ENCODE assay signal across 13 mouse cellular contexts in genomic region chr4:136320016-136320415, GRCm38 (mm10).
"Had no signal": no experiment of that assay in that cellular context is flagged by ENCODE, and none has a peak within 500 bp of the region (broad histone marks: within the 10 kb centered on the region; RNA-seq: fewer than 3 reads in every experiment).

No protein-coding gene starts in this region.

- ATAC-seq: midbrain, embryonic 16.5 days had no signal

- H3K9me3 ChIP-seq: kidney, embryonic 15.5 days; limb, embryonic 13.5 days; midbrain, embryonic 12.5 days; neural tube, embryonic 13.5 days; stomach, embryonic 15.5 days had no signal

- H3K4me2 ChIP-seq: kidney, embryonic 15.5 days; limb, embryonic 13.5 days; midbrain, embryonic 12.5 days; neural tube, embryonic 13.5 days; stomach, embryonic 15.5 days had no signal

- DNase-seq: kidney, postnatal 14 days; left cerebral cortex, postnatal 4 days; lung, postnatal 36 days; retina, postnatal 1 day; thymus, adult 2 months; thymus, postnatal 36 days had no signal

- H3K4me3 ChIP-seq: kidney, embryonic 15.5 days; limb, embryonic 13.5 days; midbrain, embryonic 12.5 days; neural tube, embryonic 13.5 days; stomach, embryonic 15.5 days had no signal

- H3K9ac ChIP-seq: kidney, embryonic 15.5 days; limb, embryonic 13.5 days; liver, embryonic 14.5 days; midbrain, embryonic 12.5 days; neural tube, embryonic 13.5 days; stomach, embryonic 15.5 days had no signal

- H3K27me3 ChIP-seq: kidney, embryonic 15.5 days; limb, embryonic 13.5 days; midbrain, embryonic 12.5 days; neural tube, embryonic 13.5 days; stomach, embryonic 15.5 days had no signal

- H3K27ac ChIP-seq: kidney, embryonic 15.5 days; limb, embryonic 13.5 days; liver, embryonic 14.5 days; midbrain, embryonic 12.5 days; neural tube, embryonic 13.5 days; stomach, embryonic 15.5 days had no signal
